Mouse (Mus musculus) embryo, embryonic 10.5 days (tissue): ENCODE measurements around the gene Trnau1ap.

Source experiments
- DNase-seq: peaks from one replicate; pipeline ENCODE4 v3.0.0-alpha.2; 2015; ENCODE audit warnings: low spot score

Gene Trnau1ap

DNA sequence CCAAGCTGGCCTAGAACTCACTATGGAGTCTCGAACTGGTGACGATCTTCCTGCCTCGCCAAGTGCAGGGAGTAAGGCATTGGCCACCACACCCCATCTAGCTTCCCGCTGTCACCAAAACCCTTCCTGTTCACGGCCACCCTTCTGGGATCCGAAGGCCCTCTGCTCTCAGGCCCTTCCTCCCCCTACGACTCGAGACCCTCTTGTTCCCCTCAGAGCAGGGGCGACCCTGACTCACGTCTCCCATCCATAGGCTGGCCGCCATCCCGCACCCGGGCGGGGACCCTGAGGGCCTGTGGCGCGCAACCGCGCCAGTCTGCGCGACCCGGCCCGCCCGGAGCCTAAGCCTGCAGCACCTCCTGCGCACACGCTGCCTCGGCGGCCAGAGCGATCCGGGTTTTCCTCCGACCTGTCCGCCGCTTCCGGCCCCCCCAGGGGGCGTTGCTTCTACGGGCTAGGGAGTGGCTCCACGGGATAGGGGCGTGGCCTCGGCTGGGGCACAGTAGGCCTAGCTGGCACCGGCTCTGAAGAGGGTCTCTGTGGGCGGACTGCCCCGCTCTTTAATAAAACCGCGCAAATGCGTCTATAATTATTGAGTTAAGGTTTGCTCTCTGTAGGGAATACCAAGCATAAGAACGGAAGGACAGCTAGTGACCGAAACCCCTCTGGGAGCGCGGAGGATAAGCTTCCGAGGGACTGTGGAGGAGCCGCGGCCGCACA is at the start of gene Trnau1ap:
Gene Trnau1ap (minus strand): TSS at position 424 of the 720 bp plus-strand sequence.
- DNase-seq, result peak; percentile 96

DNA sequence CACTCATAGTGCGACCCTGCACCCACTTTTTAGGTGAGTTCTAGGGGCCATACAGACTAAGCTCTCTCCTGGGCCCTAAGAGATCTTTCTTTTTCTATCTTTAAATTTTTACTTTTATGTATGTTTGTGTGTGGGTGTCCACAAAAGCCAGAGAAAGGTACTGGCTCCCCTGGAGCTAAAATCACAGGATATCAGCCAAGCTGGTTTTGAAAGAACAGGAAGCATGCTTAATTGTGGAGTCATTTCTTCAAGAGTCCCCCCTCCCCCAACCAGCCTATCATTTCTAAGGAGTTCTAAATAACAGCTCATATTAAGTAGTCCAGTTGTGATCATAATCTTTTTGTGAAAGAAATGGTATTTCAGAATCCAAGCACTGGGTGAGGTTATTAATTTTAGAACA is 44.5 kb upstream of the Trnau1ap start:
- no peak for DNase-seq

DNA sequence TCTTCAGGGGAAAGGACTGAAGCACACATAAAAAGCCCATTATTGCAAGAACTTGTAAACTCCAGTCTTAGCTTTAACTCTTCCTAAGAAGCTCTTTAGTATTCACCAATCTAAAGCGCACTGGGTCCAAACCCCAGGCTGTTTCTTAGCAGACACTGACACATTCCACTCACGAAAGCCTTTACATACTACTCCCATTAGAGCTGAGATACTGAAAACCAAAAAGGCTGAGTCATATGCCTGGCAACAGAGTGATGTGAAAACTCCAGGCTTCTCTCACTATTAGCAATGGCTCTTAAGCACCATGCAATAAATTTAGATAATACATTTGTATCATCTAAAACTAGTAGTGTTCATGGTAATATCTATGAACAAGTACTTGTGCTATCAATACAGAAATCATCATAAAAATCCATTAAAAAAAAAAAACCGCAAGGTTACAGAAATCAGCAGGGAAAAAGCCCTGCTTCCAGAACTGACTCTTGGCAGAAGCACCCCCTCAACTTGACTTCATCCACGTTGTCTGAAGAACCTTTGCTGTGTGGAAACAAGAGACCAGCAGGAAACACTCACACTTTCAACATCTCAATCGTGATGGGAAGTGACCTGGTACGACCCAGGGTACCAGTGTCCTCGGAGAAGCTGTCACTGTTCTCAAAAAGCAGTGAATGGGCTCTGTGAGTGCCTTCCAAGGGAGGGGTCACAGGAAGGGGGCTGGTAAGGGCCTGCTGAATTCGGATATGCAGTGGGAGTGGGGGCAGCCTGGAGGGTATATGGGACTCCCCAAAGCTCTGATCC is 40.8 kb upstream of the Trnau1ap start:
- DNase-seq, result no peak

DNA sequence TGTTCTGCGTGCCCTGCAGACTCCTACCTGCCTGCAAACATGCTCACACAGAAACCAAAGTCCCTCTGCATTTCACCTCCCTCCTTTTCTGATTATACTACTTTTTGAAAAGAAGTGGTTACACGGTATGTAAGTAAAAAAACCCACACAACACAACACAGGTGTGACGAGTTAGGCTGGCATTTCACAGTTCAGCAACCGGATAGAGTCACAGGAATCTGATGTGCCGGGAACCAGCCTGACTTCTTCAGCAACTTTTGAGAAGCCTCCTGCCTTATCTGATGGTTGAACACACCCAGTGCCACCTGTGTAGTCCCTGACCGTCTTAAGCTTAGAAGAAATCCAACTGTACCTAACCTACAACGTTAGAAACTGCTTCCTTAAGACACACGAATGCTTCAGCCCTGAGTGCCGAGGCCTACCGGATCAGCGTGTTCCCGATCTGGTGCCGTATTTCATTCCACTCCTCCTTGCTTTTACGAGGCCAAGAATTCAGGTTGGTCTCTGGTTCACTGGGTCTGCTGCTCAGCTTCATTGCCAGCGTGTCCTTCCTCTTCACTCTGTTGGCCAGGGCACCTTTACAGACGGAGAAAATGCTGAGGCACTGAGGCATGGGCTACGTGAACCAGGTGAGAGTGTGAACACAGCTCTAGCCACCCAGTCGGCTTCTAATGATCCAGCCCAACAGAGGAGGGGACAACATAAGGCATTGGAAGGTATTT is 38.3 kb upstream of the Trnau1ap start:
- no peak for DNase-seq

DNA sequence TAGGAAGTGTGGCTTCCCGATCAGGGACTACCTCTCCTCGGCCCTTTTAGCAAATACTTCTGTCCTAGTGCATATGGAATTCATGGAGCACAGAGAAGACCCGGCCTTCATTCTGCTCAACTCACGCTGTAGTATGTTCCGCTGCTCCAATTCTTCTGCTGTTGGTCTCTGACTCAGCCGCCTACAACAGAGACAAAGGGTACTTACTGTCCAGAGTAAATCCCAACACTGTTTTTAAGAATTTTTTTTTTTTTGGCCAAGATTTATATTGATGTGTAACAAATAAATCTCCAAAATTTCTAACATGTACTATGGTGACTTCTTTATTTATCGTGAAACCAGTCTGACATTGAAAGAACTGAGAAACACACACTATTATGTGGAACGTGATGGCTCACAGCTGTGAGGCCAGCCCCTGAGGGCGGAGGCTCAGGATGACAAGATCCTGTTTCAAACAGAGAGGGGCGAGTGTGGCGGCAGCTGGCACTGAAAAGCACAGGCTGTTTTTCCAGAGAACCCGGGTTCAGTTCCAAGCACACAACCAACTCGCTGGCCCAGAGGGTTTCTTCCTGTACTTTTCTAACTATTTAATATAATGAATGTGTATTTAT is 36.2 kb upstream of the Trnau1ap start:
- no peak for DNase-seq

DNA sequence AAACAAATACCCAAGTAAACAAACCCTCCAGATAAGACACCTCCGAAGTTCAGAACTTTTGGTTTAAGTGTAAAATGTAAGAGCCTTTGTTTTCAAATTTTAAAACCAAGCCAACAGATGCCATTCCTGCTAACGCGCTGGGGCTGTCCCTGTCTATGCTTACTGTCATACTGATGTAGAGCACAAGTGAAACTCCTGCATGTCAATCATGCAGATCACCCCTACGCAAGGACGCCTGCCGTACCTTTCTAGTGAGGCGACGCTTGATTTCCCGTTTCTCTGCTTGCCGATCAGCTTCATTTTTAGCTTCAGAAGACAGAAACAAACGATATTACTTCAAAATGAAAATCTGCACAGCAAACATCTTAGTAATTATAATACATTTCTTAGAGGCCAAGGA is 34.1 kb upstream of the Trnau1ap start:
- no peak for DNase-seq

DNA sequence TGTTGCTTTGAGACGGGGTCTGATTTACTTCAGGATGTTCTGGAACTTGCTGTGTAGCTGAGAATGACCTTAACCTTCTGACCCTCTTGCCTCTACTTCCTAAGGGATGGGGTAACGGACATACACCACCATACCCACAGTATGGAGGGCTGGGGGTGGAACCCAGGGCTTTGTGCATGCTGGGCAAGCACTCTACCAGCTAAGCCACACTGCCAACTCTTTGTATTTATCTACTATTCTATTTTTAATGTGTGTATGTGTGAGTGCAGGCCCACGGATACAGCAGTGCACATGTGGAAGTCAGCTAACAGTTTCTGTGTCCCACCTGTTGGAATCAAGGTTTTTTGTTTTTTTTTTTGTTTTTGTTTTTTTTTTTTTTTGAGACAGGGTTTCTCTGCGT is 30.2 kb upstream of the Trnau1ap start:
- no peak for DNase-seq

DNA sequence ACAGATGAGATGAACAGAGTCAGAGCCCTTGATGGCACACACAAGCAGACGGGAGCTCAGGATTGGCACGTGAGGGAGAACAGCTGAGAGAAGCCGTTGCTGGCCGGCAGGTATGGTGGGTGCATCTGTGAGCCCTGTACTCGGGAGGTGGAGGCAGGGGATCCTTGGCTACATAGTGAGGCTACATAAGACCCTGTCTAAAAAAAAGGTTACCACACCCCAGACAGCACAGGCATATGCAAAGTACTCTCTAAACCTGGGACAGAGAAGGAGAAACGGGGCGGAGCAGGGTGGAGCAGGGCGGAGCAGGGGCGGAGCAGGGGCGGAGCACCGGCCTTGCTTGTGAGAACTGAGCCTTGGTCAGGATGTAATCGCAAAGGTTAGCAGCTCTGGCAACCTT is 26.8 kb upstream of the Trnau1ap start:
- peak; percentile 43 for DNase-seq

DNA sequence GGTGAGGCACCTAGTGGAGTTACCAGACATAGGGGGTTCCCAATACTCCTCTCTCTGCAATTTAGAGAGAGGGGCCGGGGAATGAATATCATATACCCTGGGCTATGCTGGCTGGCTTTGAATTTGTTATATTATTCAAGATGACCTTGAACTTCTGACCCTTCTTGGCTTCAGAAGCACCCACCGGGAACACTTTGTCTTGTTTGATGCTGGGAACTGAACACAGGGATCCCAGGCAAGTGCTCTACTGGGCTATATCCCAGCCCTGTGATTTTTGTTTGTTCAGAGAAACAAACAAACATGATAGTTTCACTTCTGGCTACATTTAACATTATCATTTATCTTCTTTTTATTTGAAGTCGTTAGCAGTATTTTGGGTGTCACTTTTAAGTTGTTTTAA is 26.1 kb upstream of the Trnau1ap start:
- DNase-seq, result no peak

DNA sequence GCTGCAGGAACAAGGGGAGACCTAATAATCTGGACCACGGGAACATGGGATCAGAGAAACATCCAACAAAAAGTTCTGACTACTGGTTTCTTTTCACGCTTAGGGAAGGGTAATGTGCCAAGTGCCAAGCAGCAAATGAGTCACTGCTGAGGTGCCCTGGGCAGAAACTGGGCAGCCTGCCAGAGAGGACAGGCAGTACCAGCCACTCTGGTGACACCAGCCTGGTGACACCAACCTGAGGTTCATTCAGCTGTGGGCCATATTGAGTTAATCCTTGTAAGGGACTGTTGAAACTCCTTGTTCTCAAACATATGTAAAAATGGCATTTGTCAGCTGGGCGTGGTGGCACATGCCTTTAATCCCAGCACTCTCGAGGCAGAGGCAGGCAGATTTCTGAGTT is 25.2 kb upstream of the Trnau1ap start:
- no peak for DNase-seq

DNA sequence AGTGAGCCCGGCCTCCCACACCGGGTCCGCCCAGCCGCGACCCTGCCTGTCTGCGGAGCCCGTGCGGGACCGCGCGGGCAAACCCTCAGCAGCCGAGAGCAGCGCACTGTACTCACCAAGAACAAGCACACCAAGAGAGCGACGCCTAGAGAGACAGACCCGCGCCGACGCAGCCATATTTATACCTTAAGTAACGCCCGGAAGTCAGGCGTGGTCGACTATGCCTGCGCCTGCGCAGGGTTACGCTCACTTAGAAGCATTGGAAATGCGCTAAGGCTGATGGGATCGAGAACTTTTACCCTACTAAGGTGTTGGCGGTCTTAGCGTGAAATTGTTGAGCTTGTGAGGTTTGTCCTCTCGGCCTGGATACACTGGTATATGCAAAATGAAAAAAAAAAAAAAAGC is 24.1 kb upstream of the Trnau1ap start, which contains the start of gene Rcc1:
Gene Rcc1 (minus strand): TSS at position 125 of the 405 bp plus-strand sequence.
- peak; percentile 97 for DNase-seq

DNA sequence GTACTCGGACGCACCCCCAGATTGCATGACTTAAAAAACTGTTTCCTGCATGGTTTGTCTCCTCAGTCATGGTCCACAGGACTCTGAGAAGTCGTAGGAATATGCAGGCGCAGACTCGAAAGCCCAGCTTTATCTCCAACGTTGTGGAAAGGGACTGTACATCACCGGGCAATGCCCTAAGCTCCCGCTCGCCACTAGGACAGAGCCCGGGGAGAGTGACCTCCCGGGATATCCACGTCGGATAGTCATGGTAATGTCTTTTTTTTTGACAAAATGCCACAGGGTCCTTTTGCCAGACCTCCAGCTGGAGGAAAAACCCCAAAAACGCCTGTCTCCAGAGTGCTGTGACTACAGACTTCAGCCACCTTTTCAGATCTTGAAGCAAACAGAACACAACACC is 23.4 kb upstream of the Trnau1ap start:
- no peak for DNase-seq

DNA sequence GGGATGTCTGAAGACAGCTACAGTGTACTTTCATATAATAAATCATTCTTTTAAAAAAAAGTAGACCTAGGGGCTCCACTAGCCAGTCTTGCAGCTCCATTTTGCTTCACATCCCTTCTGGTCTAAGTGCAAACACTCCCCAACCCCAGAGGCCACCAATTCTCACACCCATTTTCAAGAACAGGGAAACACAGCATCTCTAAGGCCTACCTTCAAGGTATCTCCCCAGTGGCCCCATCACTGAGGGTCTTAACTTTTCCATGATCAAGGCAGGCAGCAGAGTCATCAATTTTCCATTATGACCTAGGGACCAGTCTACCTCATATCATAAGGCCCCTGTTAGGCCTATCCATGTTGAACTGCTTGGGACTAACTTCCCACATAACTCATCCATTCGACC is 22.1 kb upstream of the Trnau1ap start:
- no peak for DNase-seq

DNA sequence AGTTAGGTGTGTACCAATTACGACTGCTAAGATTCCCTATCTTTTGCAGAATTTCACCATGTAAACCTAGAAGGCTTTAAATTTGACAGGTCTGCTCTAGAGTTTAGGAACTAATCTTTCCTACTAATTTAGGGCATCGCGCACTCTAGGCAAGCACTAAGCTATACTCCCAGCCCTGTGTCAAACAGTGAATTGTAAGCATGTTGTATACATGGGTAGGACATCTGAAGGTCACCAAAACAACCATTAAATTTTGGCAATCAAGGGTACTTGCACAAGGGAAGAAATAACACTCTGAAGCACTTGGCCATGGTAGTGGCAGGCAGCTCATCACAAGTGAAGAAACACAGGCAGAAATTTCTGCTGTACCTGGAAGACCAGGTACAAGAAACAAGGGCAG is 21.5 kb upstream of the Trnau1ap start:
- no peak for DNase-seq

DNA sequence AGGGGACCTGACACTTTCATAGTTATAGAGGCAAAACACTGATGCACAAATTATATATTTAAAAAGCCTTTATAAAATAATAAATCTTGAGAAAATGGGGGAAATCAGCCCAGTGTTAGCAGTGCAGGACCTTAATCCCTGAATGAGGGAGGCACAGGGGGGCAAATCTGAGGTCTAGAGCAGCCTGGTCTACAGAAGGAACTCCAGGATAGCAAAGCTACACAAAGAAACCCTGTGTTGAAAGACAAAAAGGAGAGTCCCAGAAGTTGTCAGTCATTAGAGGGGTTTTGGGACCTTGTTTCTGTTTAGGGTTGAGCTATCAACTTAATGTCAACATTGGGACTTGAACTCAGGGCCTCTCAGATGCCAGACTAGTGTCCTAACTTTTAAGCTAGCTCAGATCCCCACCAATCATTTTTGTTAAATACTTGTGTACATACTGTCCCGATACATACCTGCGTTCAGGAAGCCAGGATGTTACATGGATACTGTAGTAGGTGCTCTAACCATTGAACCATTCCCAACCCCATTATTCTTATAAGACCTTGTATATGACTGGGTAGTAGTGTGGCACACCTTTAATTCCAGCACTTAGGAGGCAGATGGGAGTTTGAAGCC is 20.9 kb upstream of the Trnau1ap start:
- DNase-seq, result no peak

DNA sequence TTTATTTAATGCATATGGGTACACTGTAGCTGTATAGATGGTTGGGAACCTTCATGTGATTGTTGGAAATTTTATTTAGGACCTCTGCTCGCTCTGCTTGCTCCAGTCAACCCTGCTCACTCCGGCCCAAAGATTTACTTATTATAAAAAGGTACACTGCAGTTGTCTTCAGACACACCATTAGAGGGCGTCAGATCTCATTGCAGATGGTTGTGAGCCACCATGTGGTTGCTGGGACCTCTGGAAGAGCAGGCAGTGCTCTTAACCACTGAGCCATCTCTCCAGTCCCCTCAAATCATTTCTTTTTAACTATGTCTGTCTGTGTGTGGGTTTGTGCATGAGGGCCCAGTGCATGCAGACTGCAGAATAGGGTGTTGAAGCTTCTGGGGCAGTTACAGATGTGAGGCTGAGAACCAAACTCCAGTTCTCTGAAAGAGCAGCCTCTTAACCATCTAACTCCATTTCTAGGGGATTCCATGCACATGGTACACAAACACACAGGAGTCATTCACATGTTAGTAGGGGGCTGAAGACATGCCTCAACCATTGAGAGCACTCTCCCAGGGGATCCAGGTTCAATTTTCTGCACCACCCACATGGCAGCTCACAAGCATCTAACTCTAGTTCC is 20.3 kb upstream of the Trnau1ap start:
- DNase-seq, result no peak

DNA sequence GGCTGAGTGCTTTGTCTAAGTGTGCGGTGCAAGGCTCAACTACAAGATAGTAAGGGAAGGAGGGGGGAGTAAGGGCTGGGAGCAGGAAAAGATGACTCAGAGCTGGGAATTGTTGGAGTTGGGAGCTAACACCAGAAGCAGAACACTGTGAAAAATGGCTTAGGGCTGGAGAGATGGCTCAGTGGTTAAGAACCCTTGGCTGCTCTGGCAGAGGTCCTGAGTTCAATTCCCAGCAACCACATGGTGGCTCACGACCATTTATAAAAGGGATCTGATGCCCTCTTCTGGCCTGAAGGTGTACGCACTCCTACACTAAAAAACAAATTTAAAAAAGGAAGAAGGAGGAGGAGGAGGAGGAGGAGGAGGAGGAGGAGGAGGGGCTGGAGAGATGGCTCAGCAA is 17.3 kb upstream of the Trnau1ap start:
- no peak for DNase-seq

DNA sequence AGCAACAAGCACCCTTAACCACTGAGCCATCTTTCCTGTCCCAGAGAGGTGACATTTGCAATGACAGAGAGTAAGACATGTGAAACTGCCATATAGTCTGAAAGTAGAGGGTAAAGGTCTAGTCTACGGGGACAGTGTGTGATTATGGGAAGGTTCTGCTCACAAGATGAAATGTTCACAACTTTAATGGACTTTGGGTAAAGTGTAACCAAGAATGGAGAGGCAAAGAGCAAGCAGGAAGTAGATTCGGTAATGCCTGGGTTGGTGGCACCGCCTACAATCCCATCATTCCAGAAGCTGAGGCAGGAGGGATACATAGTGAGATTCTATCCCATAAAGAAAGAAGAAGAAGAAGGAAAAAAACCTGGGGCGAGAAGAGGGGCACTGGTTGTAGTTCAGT is 16.9 kb upstream of the Trnau1ap start:
- DNase-seq, result no peak

DNA sequence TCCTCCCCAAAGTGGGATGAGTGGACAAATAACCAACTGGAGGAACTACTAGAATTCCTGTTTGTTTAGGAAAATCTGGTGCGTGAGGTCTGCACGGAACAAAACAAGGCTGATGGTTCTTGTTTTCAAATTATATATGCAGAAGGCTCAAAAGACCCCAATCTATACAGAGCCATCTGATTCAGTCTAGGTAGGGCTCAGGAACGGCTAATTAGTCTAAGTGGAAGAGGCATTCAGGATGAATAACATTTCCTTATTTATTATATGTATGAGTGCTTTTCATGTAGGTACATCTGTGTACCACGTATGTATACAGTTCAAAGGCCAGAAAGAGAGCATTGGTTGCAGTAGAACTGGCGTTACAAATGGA is 16.5 kb upstream of the Trnau1ap start:
- no peak for DNase-seq

DNA sequence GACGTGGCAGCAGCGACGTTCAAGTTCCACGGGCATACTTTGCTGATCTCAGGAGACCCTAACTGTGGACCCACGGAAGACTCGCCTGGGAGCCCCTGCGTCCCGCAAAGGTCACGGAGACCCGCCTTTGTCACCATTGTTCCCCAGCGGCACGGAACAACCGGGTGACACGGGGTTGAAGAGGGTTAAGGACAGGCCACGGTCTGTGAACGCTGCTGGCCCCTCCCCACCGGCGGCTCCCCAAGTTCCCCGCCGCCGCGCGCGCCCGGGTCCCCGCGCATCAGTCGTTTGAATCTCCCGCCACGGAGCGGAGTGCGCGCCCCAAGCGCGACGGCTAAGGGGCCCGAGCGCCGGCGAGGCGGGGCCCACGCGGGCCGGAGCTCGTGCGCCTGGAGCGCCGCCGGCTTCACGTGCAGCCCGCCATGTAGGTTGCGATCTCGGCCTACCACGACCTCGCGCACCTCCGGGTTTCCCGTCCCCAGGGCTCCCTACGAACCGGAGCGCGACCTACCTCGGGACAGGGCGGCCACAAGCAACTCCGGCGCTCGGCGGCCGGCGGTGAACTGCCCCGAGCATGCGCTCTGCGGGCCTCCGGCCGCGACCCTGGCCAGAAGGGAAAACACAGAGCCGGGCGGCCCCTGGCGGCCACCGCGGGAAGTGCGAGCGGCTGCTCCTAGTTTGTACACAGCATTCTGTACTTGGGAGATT is 16.0 kb upstream of the Trnau1ap start:
- DNase-seq, result peak; percentile 95
